Mouse (Mus musculus): Measurements from ENCODE around the gene Rhod. TPM values are rescaled to one million over a fixed set of nuclear protein-coding genes. Genes with fewer than 3 reads are reported as not detected.
A peak's percentile ranks its signal among the peaks of the same experiment; 100 is the strongest.

Gene Rhod
- polyA plus RNA-seq, 1 experiment from 2014 or later: 49.7 TPM

- no peak overlapping the region for H3K27ac ChIP-seq
- no peaks in the 10 kb centered on the region for H3K27me3 ChIP-seq (ENCODE audit: insufficient read depth, low read length)
Measured at GRCm38 (mm10) chr19:4414631-4415030, 24.6 kb downstream of the Rhod start.

GRCm38 (mm10) chr19:4409062-4409461, 30.2 kb downstream of the Rhod start:
- TF ChIP-seq CTCF (IDR thresholded peaks at IDR 0.05; ENCODE audit: low read depth): no peak
- ATAC-seq (replicated peaks; ENCODE audit: low FRiP score, low read depth) (no peak), DNase-seq (ENCODE audit: low spot score) (no peak)
- no peak overlapping the region for H3K9ac ChIP-seq (ENCODE audit: low read depth, low read length)
- no peak overlapping the region for H3K4me3 ChIP-seq (replicated peaks; ENCODE audit: low read depth, low read length)
- no peaks in the 10 kb centered on the region for H3K9me3 ChIP-seq (replicated peaks; ENCODE audit: low read length)
- no peaks in the 10 kb centered on the region for H3K36me3 ChIP-seq (ENCODE audit: insufficient read depth, low read length)
- H3K27ac ChIP-seq: no peak overlapping the region
- 67% methylated on average over 2 of the region's 2 CpGs for whole genome bisulfite sequencing
- H3K27me3 ChIP-seq (ENCODE audit: insufficient read depth, low read length): no peaks in the 10 kb centered on the region
- H3K4me1 ChIP-seq (replicated peaks; ENCODE audit: insufficient read depth, low read length): no peaks in the 10 kb centered on the region
- H3K4me2 ChIP-seq (ENCODE audit: low read length): no peak overlapping the region

More at GRCm38 (mm10) chr19:4414631-4415030, 24.6 kb downstream of the Rhod start:
- no peak for TF ChIP-seq CTCF (IDR thresholded peaks at IDR 0.05; ENCODE audit: low read depth)
- ATAC-seq (replicated peaks; ENCODE audit: low FRiP score, low read depth): no peak
- no peak overlapping the region for H3K4me2 ChIP-seq (ENCODE audit: low read length)
- DNase-seq (ENCODE audit: low spot score): no peak
- H3K9ac ChIP-seq (ENCODE audit: low read depth, low read length): no peak overlapping the region
- H3K36me3 ChIP-seq (ENCODE audit: insufficient read depth, low read length): no peaks in the 10 kb centered on the region
- H3K4me1 ChIP-seq (replicated peaks; ENCODE audit: insufficient read depth, low read length): no peaks in the 10 kb centered on the region
- 79% methylated on average over 1 of the region's 1 CpGs for WGBS
- no peak overlapping the region for H3K4me3 ChIP-seq (replicated peaks; ENCODE audit: low read depth, low read length)
- H3K9me3 ChIP-seq (replicated peaks; ENCODE audit: low read length): no peaks in the 10 kb centered on the region

GRCm38 (mm10) chr19:4404840-4405239, 34.4 kb downstream of the Rhod start:
- Histone ChIP-seq H3K36me3 (ENCODE audit: insufficient read depth, low read length) (no peaks in the 10 kb centered on the region), H3K27ac (no peak overlapping the region), H3K27me3 (ENCODE audit: insufficient read depth, low read length) (no peaks in the 10 kb centered on the region), H3K9ac (ENCODE audit: low read depth, low read length) (no peak overlapping the region), H3K9me3 (replicated peaks; ENCODE audit: low read length) (no peaks in the 10 kb centered on the region), H3K4me1 (replicated peaks; ENCODE audit: insufficient read depth, low read length) (no peaks in the 10 kb centered on the region), H3K4me3 (replicated peaks; ENCODE audit: low read depth, low read length) (no peak overlapping the region), H3K4me2 (ENCODE audit: low read length) (no peak overlapping the region)
- ATAC-seq (replicated peaks; ENCODE audit: low FRiP score, low read depth) (no peak), DNase-seq (ENCODE audit: low spot score) (no peak)
- no peak for TF ChIP-seq CTCF (IDR thresholded peaks at IDR 0.05; ENCODE audit: low read depth)
- 95% methylated on average over 2 of the region's 2 CpGs for WGBS

DNA sequence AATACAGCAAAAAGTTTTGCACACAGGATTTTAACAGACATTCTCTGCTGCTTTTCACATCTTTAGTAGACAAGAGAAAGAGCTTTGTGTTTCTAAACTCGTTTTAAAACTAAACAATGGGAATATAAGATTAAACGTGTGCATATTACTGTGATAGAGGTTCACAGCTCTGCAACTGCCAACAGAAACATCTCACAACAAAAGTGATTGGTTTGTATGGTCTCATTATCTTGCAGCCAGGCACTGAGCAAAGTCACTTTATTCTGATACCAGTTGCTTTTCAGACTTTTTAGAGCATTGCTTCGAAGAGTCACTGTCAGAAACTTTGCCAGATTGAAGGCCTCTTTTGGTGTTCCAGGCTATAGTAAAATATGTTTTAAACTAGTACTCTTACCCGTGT, 40.3 kb downstream of the Rhod start:
- Histone ChIP-seq H3K27me3 (ENCODE audit: insufficient read depth, low read length) (no peaks in the 10 kb centered on the region), H3K4me2 (ENCODE audit: low read length) (no peak overlapping the region), H3K27ac (no peak overlapping the region), H3K4me1 (replicated peaks; ENCODE audit: insufficient read depth, low read length) (0 out of 2 replicates have a peak, but pooled peaks cover 5% of the 10 kb centered on the region), H3K9me3 (replicated peaks; ENCODE audit: low read length) (no peaks in the 10 kb centered on the region), H3K9ac (ENCODE audit: low read depth, low read length) (no peak overlapping the region), H3K36me3 (ENCODE audit: insufficient read depth, low read length) (no peaks in the 10 kb centered on the region), H3K4me3 (replicated peaks; ENCODE audit: low read depth, low read length) (no peak overlapping the region)
- ATAC-seq (replicated peaks; ENCODE audit: low FRiP score, low read depth) (no peak), DNase-seq (ENCODE audit: low spot score) (no peak)
- 74% methylated on average over 4 of the region's 4 CpGs for WGBS
- no peak for TF ChIP-seq CTCF (IDR thresholded peaks at IDR 0.05; ENCODE audit: low read depth)

- H3K9me3 ChIP-seq (replicated peaks; ENCODE audit: low read length): no peaks in the 10 kb centered on the region
- peak overlapping the region; percentile 97 for H3K27ac ChIP-seq
- peak overlapping the region; percentile 99 for H3K4me3 ChIP-seq (replicated peaks; ENCODE audit: low read depth, low read length)
- no peaks in the 10 kb centered on the region for H3K27me3 ChIP-seq (ENCODE audit: insufficient read depth, low read length)
- no peaks in the 10 kb centered on the region for H3K36me3 ChIP-seq (ENCODE audit: insufficient read depth, low read length)
- 0 out of 2 replicates have a peak, but pooled peaks cover 6% of the 10 kb centered on the region for H3K4me1 ChIP-seq (replicated peaks; ENCODE audit: insufficient read depth, low read length)
- DNase-seq (ENCODE audit: low spot score) (no peak), ATAC-seq (replicated peaks; ENCODE audit: low FRiP score, low read depth) (no peak)
- TF ChIP-seq CTCF (IDR thresholded peaks at IDR 0.05; ENCODE audit: low read depth): no peak
- peak overlapping the region; percentile 82 for H3K9ac ChIP-seq (ENCODE audit: low read depth, low read length)
- 39% methylated on average over 8 of the region's 8 CpGs for WGBS
- peak overlapping the region; percentile 94 for H3K4me2 ChIP-seq (ENCODE audit: low read length)
Measured at GRCm38 (mm10) chr19:4398630-4398948, 40.6 kb downstream of the Rhod start.

GRCm38 (mm10) chr19:4397798-4398629, 41.2 kb downstream of the Rhod start, which contains the start of gene Kdm2a:
TSS of gene Kdm2a (minus strand) at chr19:4398285.
- peak within 1 kb of the TSS; percentile 99 for H3K4me3 ChIP-seq (replicated peaks; ENCODE audit: low read depth, low read length)
- H3K4me2 ChIP-seq (ENCODE audit: low read length): peak within 1 kb of the TSS; percentile 94
- ATAC-seq (replicated peaks; ENCODE audit: low FRiP score, low read depth) (peak; percentile 20), DNase-seq (ENCODE audit: low spot score) (peak; percentile 47)
- H3K27ac ChIP-seq: peak within 1 kb of the TSS; percentile 97
- 0 out of 2 replicates have a peak, but pooled peaks cover 8% of the 10 kb centered on the region for H3K4me1 ChIP-seq (replicated peaks; ENCODE audit: insufficient read depth, low read length)
- H3K9ac ChIP-seq (ENCODE audit: low read depth, low read length): peak within 1 kb of the TSS; percentile 82
- WGBS: under 1% methylated on average over 72 of the region's 82 CpGs
- no peak for TF ChIP-seq CTCF (IDR thresholded peaks at IDR 0.05; ENCODE audit: low read depth)
- H3K36me3 ChIP-seq (ENCODE audit: insufficient read depth, low read length): 0 out of 2 replicates have a peak, but pooled peaks cover 1% of the 10 kb centered on the region
- no peaks in the 10 kb centered on the region for H3K27me3 ChIP-seq (ENCODE audit: insufficient read depth, low read length)
- no peaks in the 10 kb centered on the region for H3K9me3 ChIP-seq (replicated peaks; ENCODE audit: low read length)

All from kidney, postnatal 0 days (tissue).